Mouse (Mus musculus) C2C12 (cell line): ENCODE data around the gene Vash1. TPM values are rescaled to one million over a fixed set of nuclear protein-coding genes. Genes with fewer than 3 reads are reported as not detected.

Source experiments
- H3K27me3 ChIP-seq: one replicate; pipeline ENCODE4 v1.6.1; 2011; ENCODE audit not compliant: control insufficient read depth, insufficient read depth, insufficient read length
- H3K36me3 ChIP-seq: one replicate; pipeline ENCODE4 v1.6.1; 2011; ENCODE audit not compliant: control insufficient read depth, insufficient read depth
- H3K4me3 ChIP-seq: one replicate; pipeline ENCODE4 v1.5.1; 2011; ENCODE audit warnings: mild to moderate bottlenecking, control low read depth; ENCODE audit not compliant: poor library complexity, insufficient read depth, severe bottlenecking
- H3K79me2 ChIP-seq: one replicate; pipeline ENCODE4 v1.6.1; 2011; ENCODE audit not compliant: control insufficient read depth, insufficient read depth
- H3K79me3 ChIP-seq: one replicate; pipeline ENCODE4 v1.6.1; 2011; ENCODE audit warnings: low read depth, control low read depth
- H3ac ChIP-seq: one replicate; pipeline ENCODE3; 2011; ENCODE audit warnings: low read depth; ENCODE audit not compliant: control insufficient read depth, insufficient read length
- CEBPB ChIP-seq: IDR thresholded peaks from one replicate; pipeline ENCODE4 v1.6.1; 2011; ENCODE audit warnings: low read depth, mild to moderate bottlenecking, control low read depth, moderate library complexity
- CTCF ChIP-seq: IDR thresholded peaks from one replicate; pipeline ENCODE4 v1.5.1; 2011; ENCODE audit not compliant: control insufficient read depth, insufficient read depth, insufficient read length
- FOSL1 ChIP-seq: IDR thresholded peaks from one replicate; pipeline ENCODE4 v1.8.0; 2011; ENCODE audit warnings: mild to moderate bottlenecking, low read length; ENCODE audit not compliant: poor library complexity, insufficient read depth, severe bottlenecking
- MAX ChIP-seq: IDR thresholded peaks from one replicate; pipeline ENCODE4 v1.6.1; 2011; ENCODE audit warnings: mild to moderate bottlenecking, control low read depth
- MYOD1 ChIP-seq: IDR thresholded peaks from one replicate; pipeline ENCODE4 v1.6.1; 2011; ENCODE audit warnings: low read depth; ENCODE audit not compliant: control insufficient read depth, insufficient read length
- MYOG ChIP-seq: IDR thresholded peaks from one replicate; pipeline ENCODE4 v1.6.1; 2011; ENCODE audit not compliant: control insufficient read depth, insufficient read length; ENCODE audit errors: extremely low read depth
- USF1 ChIP-seq: IDR thresholded peaks from one replicate; pipeline ENCODE4 v1.6.1; 2011; ENCODE audit warnings: low read depth, mild to moderate bottlenecking, control low read depth, moderate library complexity
- polyA plus RNA-seq: library from polyadenylated mRNA; unstranded; fragments of >200 nt; fragmentation: generic; extraction: Trizol; gene quantifications from one replicate; pipeline ENCODE4 v1.2.1, GENCODE M21; 2012; ENCODE audit warnings: missing spikeins

Vash1 gene
- polyA plus RNA-seq, 1 experiment, result 0.44 TPM

- H3ac ChIP-seq, result no peak overlapping the region
- no peaks in the 10 kb centered on the region for H3K36me3 ChIP-seq
- H3K79me3 ChIP-seq, result no peaks in the 10 kb centered on the region
- H3K79me2 ChIP-seq, result no peaks in the 10 kb centered on the region
- no peak overlapping the region for H3K4me3 ChIP-seq
- peaks cover 14% of the 10 kb centered on the region for H3K27me3 ChIP-seq
- TF ChIP-seq MAX, result no peak
- TF ChIP-seq FOSL1, result no peak
- TF ChIP-seq MYOD1, result no peak
- no peak for TF ChIP-seq CEBPB
- no peak for TF ChIP-seq USF1
- TF ChIP-seq CTCF, result no peak
- TF ChIP-seq MYOG, result no peak
Measured at GRCm38 (mm10) chr12:86699965-86700926, 21.7 kb downstream of the Vash1 start.

- no peaks in the 10 kb centered on the region for H3K79me3 ChIP-seq
- no peaks in the 10 kb centered on the region for H3K36me3 ChIP-seq
- H3K4me3 ChIP-seq, result no peak overlapping the region
- no peak for TF ChIP-seq MYOG
- TF ChIP-seq CEBPB, result no peak
- TF ChIP-seq CTCF, result no peak
- no peak for TF ChIP-seq USF1
- TF ChIP-seq MYOD1, result no peak
- TF ChIP-seq FOSL1, result no peak
- no peak for TF ChIP-seq MAX
- no peaks in the 10 kb centered on the region for H3K79me2 ChIP-seq
- H3K27me3 ChIP-seq, result peaks cover 14% of the 10 kb centered on the region
- no peak overlapping the region for H3ac ChIP-seq
Measured at GRCm38 (mm10) chr12:86700927-86701310, 22.4 kb downstream of the Vash1 start.

- TF ChIP-seq CTCF (no peak), CEBPB (no peak), FOSL1 (no peak)
- no peak overlapping the region for H3ac ChIP-seq
- no peak overlapping the region for H3K4me3 ChIP-seq
- no peaks in the 10 kb centered on the region for H3K79me2 ChIP-seq
- H3K79me3 ChIP-seq, result no peaks in the 10 kb centered on the region
- H3K27me3 ChIP-seq, result peaks cover 14% of the 10 kb centered on the region
- no peaks in the 10 kb centered on the region for H3K36me3 ChIP-seq
Measured at GRCm38 (mm10) chr12:86701491-86701890, 23.0 kb downstream of the Vash1 start.

GRCm38 (mm10) chr12:86702690-86703089 is 24.2 kb downstream of the Vash1 start:
- TF ChIP-seq CEBPB (no peak), USF1 (no peak), FOSL1 (no peak)
- Histone ChIP-seq H3ac (no peak overlapping the region), H3K36me3 (no peaks in the 10 kb centered on the region), H3K79me2 (no peaks in the 10 kb centered on the region), H3K27me3 (peaks cover 14% of the 10 kb centered on the region), H3K4me3 (no peak overlapping the region), H3K79me3 (no peaks in the 10 kb centered on the region)

- TF ChIP-seq MAX (no peak), CEBPB (no peak), USF1 (no peak), MYOG (no peak), MYOD1 (no peak), CTCF (no peak), FOSL1 (no peak)
- no peaks in the 10 kb centered on the region for H3K36me3 ChIP-seq
- H3K79me3 ChIP-seq, result no peaks in the 10 kb centered on the region
- no peak overlapping the region for H3K4me3 ChIP-seq
- H3ac ChIP-seq, result no peak overlapping the region
- no peaks in the 10 kb centered on the region for H3K79me2 ChIP-seq
- H3K27me3 ChIP-seq, result peaks cover 4% of the 10 kb centered on the region
Measured at GRCm38 (mm10) chr12:86705843-86706242, 27.3 kb downstream of the Vash1 start.

GRCm38 (mm10) chr12:86714026-86714425 is 35.5 kb downstream of the Vash1 start:
- Histone ChIP-seq H3K27me3 (peaks cover 22% of the 10 kb centered on the region), H3K36me3 (no peaks in the 10 kb centered on the region), H3K4me3 (no peak overlapping the region), H3ac (no peak overlapping the region), H3K79me2 (no peaks in the 10 kb centered on the region), H3K79me3 (no peaks in the 10 kb centered on the region)
- no peak for TF ChIP-seq MAX
- TF ChIP-seq CTCF, result peak; percentile 13
